Mouse (Mus musculus): ENCODE results near the gene Emc6. TPM values are rescaled to one million over a fixed set of nuclear protein-coding genes. Genes with fewer than 3 reads are reported as not detected.

Gene Emc6
- total RNA-seq (2014; rRNA removed) (80.9 and 90.9 TPM in 2 replicates), polyA plus RNA-seq (2012; rRNA removed) (63.8 and 74.6 TPM in 2 replicates)

GRCm38 (mm10) chr11:73176608-73177508, at the start of gene Emc6, which contains the start of gene Tax1bp3:
Gene Emc6 (minus strand): TSS chr11:73177037.
Gene Tax1bp3 (plus strand): TSS chr11:73177083.
- peak within 1 kb of the TSS; percentile 95 for H3K27ac ChIP-seq (replicated peaks; ENCODE audit: insufficient read depth, low read depth, low read length)
- peak within 1 kb of the TSS; percentile 97 for H3K9ac ChIP-seq (ENCODE audit: low read depth, low read length)
- peak; percentile 96 for DNase-seq (ENCODE audit: extremely low read depth, low read depth, low spot score)
- H3K4me1 ChIP-seq (ENCODE audit: control insufficient read depth, insufficient read depth, low read length): peaks cover 13% of the 10 kb centered on the region
- H3K4me3 ChIP-seq (ENCODE audit: insufficient read depth, low read depth, low read length): peak within 1 kb of the TSS; percentile 95
- H3K79me2 ChIP-seq (ENCODE audit: control insufficient read depth, insufficient read depth, low read length): peaks cover 8% of the 10 kb centered on the region
- under 1% methylated on average over 81 of the region's 81 CpGs for WGBS
- TF ChIP-seq CTCF (IDR thresholded peaks at IDR 0.05; ENCODE audit: low read depth, low read length): no peak
- peak; percentile 76 for TF ChIP-seq POLR2A (IDR thresholded peaks at IDR 0.05; ENCODE audit: extremely low read depth, insufficient read depth, low read length)
- H3K36me3 ChIP-seq (ENCODE audit: control insufficient read depth, insufficient read depth, low read length): peaks cover 1% of the 10 kb centered on the region; the same call in 1 of the 2 replicates
- H3K27me3 ChIP-seq (ENCODE audit: control insufficient read depth, insufficient read depth, low read length): no peaks in the 10 kb centered on the region

GRCm38 (mm10) chr11:73225856-73226255, 49.0 kb upstream of the Emc6 start:
- no peak for TF ChIP-seq POLR2A (IDR thresholded peaks at IDR 0.05; ENCODE audit: extremely low read depth, insufficient read depth, low read length)
- no peak for TF ChIP-seq CTCF (IDR thresholded peaks at IDR 0.05; ENCODE audit: low read depth, low read length)

GRCm38 (mm10) chr11:73223966-73224365, 47.1 kb upstream of the Emc6 start:
- H3K27me3 ChIP-seq (ENCODE audit: control insufficient read depth, insufficient read depth, low read length): no peaks in the 10 kb centered on the region
- H3K79me2 ChIP-seq (ENCODE audit: control insufficient read depth, insufficient read depth, low read length): no peaks in the 10 kb centered on the region
- no peak overlapping the region for H3K27ac ChIP-seq (replicated peaks; ENCODE audit: insufficient read depth, low read depth, low read length)
- H3K4me3 ChIP-seq (ENCODE audit: insufficient read depth, low read depth, low read length): no peak overlapping the region
- DNase-seq (ENCODE audit: extremely low read depth, low read depth, low spot score): peak; percentile 47
- 60% methylated on average over 2 of the region's 2 CpGs for WGBS
- peaks cover 29% of the 10 kb centered on the region for H3K36me3 ChIP-seq (ENCODE audit: control insufficient read depth, insufficient read depth, low read length)
- H3K4me1 ChIP-seq (ENCODE audit: control insufficient read depth, insufficient read depth, low read length): peaks cover 3% of the 10 kb centered on the region; the same call in 1 of the 2 replicates
- H3K9ac ChIP-seq (ENCODE audit: low read depth, low read length): no peak overlapping the region
- TF ChIP-seq CTCF (IDR thresholded peaks at IDR 0.05; ENCODE audit: low read depth, low read length) (peak; percentile 52), POLR2A (IDR thresholded peaks at IDR 0.05; ENCODE audit: extremely low read depth, insufficient read depth, low read length) (no peak)

More at GRCm38 (mm10) chr11:73225856-73226255, 49.0 kb upstream of the Emc6 start:
- Histone ChIP-seq H3K79me2 (ENCODE audit: control insufficient read depth, insufficient read depth, low read length) (no peaks in the 10 kb centered on the region), H3K27me3 (ENCODE audit: control insufficient read depth, insufficient read depth, low read length) (no peaks in the 10 kb centered on the region), H3K4me1 (ENCODE audit: control insufficient read depth, insufficient read depth, low read length) (peaks cover 6% of the 10 kb centered on the region; the same call in 1 of the 2 replicates), H3K4me3 (ENCODE audit: insufficient read depth, low read depth, low read length) (no peak overlapping the region), H3K9ac (ENCODE audit: low read depth, low read length) (no peak overlapping the region), H3K36me3 (ENCODE audit: control insufficient read depth, insufficient read depth, low read length) (peaks cover 17% of the 10 kb centered on the region), H3K27ac (replicated peaks; ENCODE audit: insufficient read depth, low read depth, low read length) (no peak overlapping the region)
- WGBS: 38% methylated on average over 6 of the region's 6 CpGs
- peak; percentile 83 for DNase-seq (ENCODE audit: extremely low read depth, low read depth, low spot score)

- H3K4me3 ChIP-seq (ENCODE audit: insufficient read depth, low read depth, low read length): no peak overlapping the region
- H3K9ac ChIP-seq (ENCODE audit: low read depth, low read length): no peak overlapping the region
- H3K79me2 ChIP-seq (ENCODE audit: control insufficient read depth, insufficient read depth, low read length): no peaks in the 10 kb centered on the region
- no peak for DNase-seq (ENCODE audit: extremely low read depth, low read depth, low spot score)
- no peak for TF ChIP-seq POLR2A (IDR thresholded peaks at IDR 0.05; ENCODE audit: extremely low read depth, insufficient read depth, low read length)
- no peak for TF ChIP-seq CTCF (IDR thresholded peaks at IDR 0.05; ENCODE audit: low read depth, low read length)
- H3K27me3 ChIP-seq (ENCODE audit: control insufficient read depth, insufficient read depth, low read length): no peaks in the 10 kb centered on the region
- H3K27ac ChIP-seq (replicated peaks; ENCODE audit: insufficient read depth, low read depth, low read length): no peak overlapping the region
- H3K36me3 ChIP-seq (ENCODE audit: control insufficient read depth, insufficient read depth, low read length): peaks cover 40% of the 10 kb centered on the region
- H3K4me1 ChIP-seq (ENCODE audit: control insufficient read depth, insufficient read depth, low read length): peaks cover 3% of the 10 kb centered on the region; the same call in 1 of the 2 replicates
- 65% methylated on average over 5 of the region's 5 CpGs for WGBS
Observed at GRCm38 (mm10) chr11:73222846-73223245, 46.0 kb upstream of the Emc6 start.

GRCm38 (mm10) chr11:73220651-73221050, 43.8 kb upstream of the Emc6 start:
- TF ChIP-seq CTCF (IDR thresholded peaks at IDR 0.05; ENCODE audit: low read depth, low read length) (no peak), POLR2A (IDR thresholded peaks at IDR 0.05; ENCODE audit: extremely low read depth, insufficient read depth, low read length) (no peak)
- peaks cover 56% of the 10 kb centered on the region for H3K36me3 ChIP-seq (ENCODE audit: control insufficient read depth, insufficient read depth, low read length)
- H3K4me1 ChIP-seq (ENCODE audit: control insufficient read depth, insufficient read depth, low read length): peaks cover 3% of the 10 kb centered on the region; the same call in 1 of the 2 replicates
- H3K27ac ChIP-seq (replicated peaks; ENCODE audit: insufficient read depth, low read depth, low read length): no peak overlapping the region
- no peak overlapping the region for H3K4me3 ChIP-seq (ENCODE audit: insufficient read depth, low read depth, low read length)
- H3K79me2 ChIP-seq (ENCODE audit: control insufficient read depth, insufficient read depth, low read length): no peaks in the 10 kb centered on the region
- no peak for DNase-seq (ENCODE audit: extremely low read depth, low read depth, low spot score)
- whole genome bisulfite sequencing: 91% methylated on average over 1 of the region's 1 CpGs
- no peaks in the 10 kb centered on the region for H3K27me3 ChIP-seq (ENCODE audit: control insufficient read depth, insufficient read depth, low read length)
- no peak overlapping the region for H3K9ac ChIP-seq (ENCODE audit: low read depth, low read length)

All from liver, adult 2 months (tissue).